Mouse (Mus musculus) cerebellum, postnatal 4 days (tissue): ENCODE data around the gene Slc36a2.

Experiments used
- DNase-seq, 2 experiments: peaks; one replicate each; pipeline ENCODE4 v3.0.0; 2022; ENCODE audit warnings: low spot score in 2 of 2, mixed read lengths in 1 of 2

Slc36a2 gene

GRCm38 (mm10) chr11:55184246-55184645 lies 631 bp downstream of the Slc36a2 start:
- no peak for DNase-seq

- DNase-seq: no peak
Observed at GRCm38 (mm10) chr11:55183124-55183523, 1.8 kb downstream of the Slc36a2 start.

- no peak for DNase-seq
Observed at GRCm38 (mm10) chr11:55179856-55180255, 5.0 kb downstream of the Slc36a2 start.

- no peak for DNase-seq
Observed at GRCm38 (mm10) chr11:55178830-55179229, 6.0 kb downstream of the Slc36a2 start.

GRCm38 (mm10) chr11:55170501-55170900 lies 14.4 kb downstream of the Slc36a2 start:
- no peak for DNase-seq

- no peak for DNase-seq
Observed at GRCm38 (mm10) chr11:55168914-55169313, 16.0 kb downstream of the Slc36a2 start.

GRCm38 (mm10) chr11:55168504-55168903 lies 16.4 kb downstream of the Slc36a2 start:
- DNase-seq: no peak

- no peak for DNase-seq
Observed at GRCm38 (mm10) chr11:55165748-55166147, 19.1 kb downstream of the Slc36a2 start.

- peak in 1 of 2 experiments; percentile 32 for DNase-seq
Observed at GRCm38 (mm10) chr11:55164723-55165122, 20.2 kb downstream of the Slc36a2 start.

- peak in 1 of 2 experiments; percentile 26 for DNase-seq
Observed at GRCm38 (mm10) chr11:55162670-55163069, 22.2 kb downstream of the Slc36a2 start.

GRCm38 (mm10) chr11:55158785-55159359 lies 26.0 kb downstream of the Slc36a2 start:
- DNase-seq: peak; percentile 70 to 87

- DNase-seq: no peak
Observed at GRCm38 (mm10) chr11:55155070-55155421, 29.8 kb downstream of the Slc36a2 start.

GRCm38 (mm10) chr11:55154398-55155069 lies 30.3 kb downstream of the Slc36a2 start:
- DNase-seq: no peak

GRCm38 (mm10) chr11:55151608-55152007 lies 33.3 kb downstream of the Slc36a2 start, which contains the start of gene Slc36a3:
TSS of gene Slc36a3 (minus strand) at chr11:55151708.
- DNase-seq: no peak

- DNase-seq: no peak
Observed at GRCm38 (mm10) chr11:55148461-55148860, 36.4 kb downstream of the Slc36a2 start.

GRCm38 (mm10) chr11:55147423-55147822 lies 37.5 kb downstream of the Slc36a2 start:
- DNase-seq: no peak

- no peak for DNase-seq
Observed at GRCm38 (mm10) chr11:55146855-55147254, 38.0 kb downstream of the Slc36a2 start.

- no peak for DNase-seq
Observed at GRCm38 (mm10) chr11:55144011-55144410, 40.9 kb downstream of the Slc36a2 start.

GRCm38 (mm10) chr11:55141502-55141901 lies 43.4 kb downstream of the Slc36a2 start:
- DNase-seq: no peak

GRCm38 (mm10) chr11:55137646-55138045 lies 47.2 kb downstream of the Slc36a2 start:
- no peak for DNase-seq

GRCm38 (mm10) chr11:55136770-55137547 lies 47.9 kb downstream of the Slc36a2 start:
- no peak for DNase-seq

GRCm38 (mm10) chr11:55134871-55135270 lies 50.0 kb downstream of the Slc36a2 start:
- DNase-seq: no peak

GRCm38 (mm10) chr11:55134407-55134806 lies 50.5 kb downstream of the Slc36a2 start:
- no peak for DNase-seq
